Mouse (Mus musculus) myocyte (in vitro differentiated cells): ENCODE data around the gene Gm49395. TPM values are rescaled to one million over a fixed set of nuclear protein-coding genes. Genes with fewer than 3 reads are reported as not detected.

Experiments used
- H3K27me3 ChIP-seq: one replicate; pipeline ENCODE4 v1.6.1; 2011; ENCODE audit not compliant: control insufficient read depth, insufficient read depth, insufficient read length
- H3K36me3 ChIP-seq: one replicate; pipeline ENCODE4 v1.6.1; 2011; ENCODE audit not compliant: control insufficient read depth, insufficient read depth
- H3K4me2 ChIP-seq: one replicate; pipeline ENCODE4 v1.6.1; 2011; ENCODE audit warnings: low read depth, control low read depth
- H3K4me3 ChIP-seq: one replicate; pipeline ENCODE4 v1.5.1; 2011; ENCODE audit warnings: mild to moderate bottlenecking, control low read depth, moderate library complexity
- H3K79me2 ChIP-seq: one replicate; pipeline ENCODE4 v1.6.1; 2011; ENCODE audit not compliant: control insufficient read depth, insufficient read depth
- H3ac ChIP-seq: one replicate; pipeline ENCODE4 v1.6.1; 2011; ENCODE audit not compliant: control insufficient read depth, insufficient read length
- CEBPB ChIP-seq: IDR thresholded peaks from 2 replicates; pipeline ENCODE4 v1.6.1; 2011; ENCODE audit warnings: mild to moderate bottlenecking, moderate library complexity; ENCODE audit not compliant: poor library complexity, insufficient read depth, severe bottlenecking
- E2F4 ChIP-seq: IDR thresholded peaks from one replicate; pipeline ENCODE4 v1.6.1; 2011; ENCODE audit warnings: mild to moderate bottlenecking, control low read depth, moderate library complexity; ENCODE audit not compliant: insufficient read depth
- MAX ChIP-seq: IDR thresholded peaks from one replicate; pipeline ENCODE4 v1.6.1; 2011; ENCODE audit warnings: low read depth, mild to moderate bottlenecking, control low read depth
- MYOD1 ChIP-seq, 3 experiments: IDR thresholded peaks; one replicate each; pipeline ENCODE4 v1.6.1; 2011; ENCODE audit warnings: control low read depth in 2 of 3, low read depth in 2 of 3, mild to moderate bottlenecking in 2 of 3, moderate library complexity in 1 of 3; ENCODE audit not compliant: insufficient read length in 2 of 3, control insufficient read depth in 1 of 3
- MYOG ChIP-seq, 3 experiments: IDR thresholded peaks; one replicate each; pipeline ENCODE4 v1.6.1; 2011; ENCODE audit warnings: control low read depth in 2 of 3, low read depth in 2 of 3, mild to moderate bottlenecking in 2 of 3; ENCODE audit not compliant: insufficient read length in 2 of 3, control insufficient read depth in 1 of 3, insufficient read depth in 1 of 3
- POLR2A ChIP-seq: IDR thresholded peaks from one replicate; pipeline ENCODE4 v1.6.1; 2011; ENCODE audit warnings: low read depth, mild to moderate bottlenecking, control low read depth, moderate library complexity; ENCODE audit not compliant: insufficient read length
- POLR2AphosphoS2 ChIP-seq: IDR thresholded peaks from one replicate; pipeline ENCODE4 v1.6.1; 2011; ENCODE audit warnings: low read depth, control low read depth; ENCODE audit not compliant: insufficient read length
- REST ChIP-seq: IDR thresholded peaks from one replicate; pipeline ENCODE4 v1.6.1; 2011; ENCODE audit warnings: mild to moderate bottlenecking, control low read depth, moderate library complexity; ENCODE audit not compliant: insufficient read depth, insufficient read length
- SRF ChIP-seq: IDR thresholded peaks from one replicate; pipeline ENCODE4 v1.6.1; 2011; ENCODE audit warnings: low read depth; ENCODE audit not compliant: control insufficient read depth, insufficient read length
- TCF12 ChIP-seq: IDR thresholded peaks from one replicate; pipeline ENCODE4 v1.6.1; 2011; ENCODE audit warnings: mild to moderate bottlenecking, control low read depth; ENCODE audit not compliant: poor library complexity, insufficient read depth, severe bottlenecking
- TCF3 ChIP-seq: IDR thresholded peaks from one replicate; pipeline ENCODE4 v1.6.1; 2011; ENCODE audit warnings: low read depth, control low read depth; ENCODE audit not compliant: insufficient read length
- USF1 ChIP-seq: IDR thresholded peaks from one replicate; pipeline ENCODE4 v1.6.1; 2011; ENCODE audit warnings: low read depth, mild to moderate bottlenecking, control low read depth, moderate library complexity
- polyA plus RNA-seq: library from polyadenylated mRNA; unstranded; fragments of >200 nt; fragmentation: generic; extraction: Trizol; gene quantifications from one replicate; pipeline ENCODE4 v1.2.1, GENCODE M21; 2012; ENCODE audit warnings: missing spikeins

Gene Gm49395
- polyA plus RNA-seq, 1 experiment, result 0.23 TPM

DNA sequence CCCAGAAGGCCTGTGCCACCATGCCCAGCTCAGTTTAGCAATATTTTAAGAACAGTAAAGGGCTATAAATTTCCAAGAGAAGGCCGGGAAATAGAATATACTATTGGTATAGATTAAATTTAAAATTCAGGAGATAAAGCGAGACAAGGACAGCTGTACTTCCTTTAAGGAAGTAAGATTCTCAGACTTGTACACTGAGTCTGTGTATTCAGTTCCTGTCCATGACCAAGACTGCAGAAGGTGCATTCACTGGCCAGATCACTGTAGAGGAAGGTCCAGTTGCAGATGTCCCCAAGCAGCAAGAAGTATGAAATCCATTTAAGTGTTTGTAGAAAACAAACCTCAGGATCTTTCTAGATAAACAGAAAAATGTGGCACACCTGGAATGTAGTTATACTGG, 28.3 kb upstream of the Gm49395 start:
- Histone ChIP-seq H3K36me3 (no peaks in the 10 kb centered on the region), H3ac (no peak overlapping the region), H3K4me2 (no peak overlapping the region), H3K79me2 (no peaks in the 10 kb centered on the region), H3K27me3 (no peaks in the 10 kb centered on the region), H3K4me3 (no peak overlapping the region)
- TF ChIP-seq MYOD1 (IDR thresholded peaks at IDR 0.05; ENCODE audit: control insufficient read depth in 1 of 3, insufficient read length in 2 of 3, low read depth in 2 of 3) (no peak), MYOG (IDR thresholded peaks at IDR 0.05; ENCODE audit: control insufficient read depth in 1 of 3, insufficient read depth in 1 of 3, insufficient read length in 2 of 3, low read depth in 2 of 3) (no peak), SRF (no peak), REST (no peak), TCF3 (no peak), E2F4 (no peak), MAX (no peak), TCF12 (no peak), USF1 (no peak), POLR2AphosphoS2 (no peak), CEBPB (no peak), POLR2A (no peak)

- Histone ChIP-seq H3K4me3 (no peak overlapping the region), H3K79me2 (no peaks in the 10 kb centered on the region), H3ac (no peak overlapping the region), H3K27me3 (no peaks in the 10 kb centered on the region), H3K4me2 (no peak overlapping the region), H3K36me3 (no peaks in the 10 kb centered on the region)
- no peak for TF ChIP-seq E2F4
- TF ChIP-seq MYOD1 (IDR thresholded peaks at IDR 0.05; ENCODE audit: control insufficient read depth in 1 of 3, insufficient read length in 2 of 3, low read depth in 2 of 3), result no peak
- TF ChIP-seq POLR2AphosphoS2, result no peak
- TF ChIP-seq CEBPB, result no peak
- TF ChIP-seq MYOG (IDR thresholded peaks at IDR 0.05; ENCODE audit: control insufficient read depth in 1 of 3, insufficient read depth in 1 of 3, insufficient read length in 2 of 3, low read depth in 2 of 3), result no peak
- TF ChIP-seq MAX, result no peak
- no peak for TF ChIP-seq USF1
- no peak for TF ChIP-seq TCF3
- TF ChIP-seq REST, result no peak
- no peak for TF ChIP-seq TCF12
- TF ChIP-seq POLR2A, result no peak
- no peak for TF ChIP-seq SRF
Observed at GRCm38 (mm10) chr13:115127826-115128225, 26.1 kb upstream of the Gm49395 start.

GRCm38 (mm10) chr13:115126534-115126933, 24.8 kb upstream of the Gm49395 start:
- TF ChIP-seq REST (no peak), USF1 (no peak), E2F4 (no peak), CEBPB (no peak), POLR2A (no peak), TCF12 (no peak), SRF (no peak), MYOD1 (IDR thresholded peaks at IDR 0.05; ENCODE audit: control insufficient read depth in 1 of 3, insufficient read length in 2 of 3, low read depth in 2 of 3) (no peak), MYOG (IDR thresholded peaks at IDR 0.05; ENCODE audit: control insufficient read depth in 1 of 3, insufficient read depth in 1 of 3, insufficient read length in 2 of 3, low read depth in 2 of 3) (no peak), MAX (no peak), TCF3 (no peak), POLR2AphosphoS2 (no peak)
- Histone ChIP-seq H3ac (no peak overlapping the region), H3K79me2 (no peaks in the 10 kb centered on the region), H3K4me3 (no peak overlapping the region), H3K36me3 (no peaks in the 10 kb centered on the region), H3K27me3 (no peaks in the 10 kb centered on the region), H3K4me2 (no peak overlapping the region)

DNA sequence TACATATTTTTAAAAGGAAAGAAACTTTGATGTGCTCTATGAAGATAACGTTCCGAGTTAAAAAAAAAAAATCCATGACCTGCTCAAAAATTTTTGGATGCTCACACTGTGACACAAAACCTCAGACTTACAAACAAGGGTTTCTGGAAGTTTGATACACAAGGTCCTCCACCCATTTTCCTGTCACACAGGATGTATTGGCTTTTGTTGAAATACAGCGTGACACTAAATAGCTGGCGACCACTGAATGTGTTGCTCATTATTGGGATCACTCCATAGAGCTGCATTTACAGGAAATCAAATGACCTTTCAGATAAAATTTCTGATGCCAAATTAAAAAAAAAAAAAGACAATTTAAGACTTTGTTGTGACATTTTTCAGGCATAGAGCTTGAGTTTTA, 23.4 kb upstream of the Gm49395 start:
- Histone ChIP-seq H3K79me2 (no peaks in the 10 kb centered on the region), H3ac (no peak overlapping the region), H3K36me3 (no peaks in the 10 kb centered on the region), H3K4me2 (no peak overlapping the region), H3K27me3 (no peaks in the 10 kb centered on the region), H3K4me3 (no peak overlapping the region)
- TF ChIP-seq USF1 (no peak), MYOD1 (IDR thresholded peaks at IDR 0.05; ENCODE audit: control insufficient read depth in 1 of 3, insufficient read length in 2 of 3, low read depth in 2 of 3) (no peak), TCF12 (no peak), MAX (no peak), MYOG (IDR thresholded peaks at IDR 0.05; ENCODE audit: control insufficient read depth in 1 of 3, insufficient read depth in 1 of 3, insufficient read length in 2 of 3, low read depth in 2 of 3) (no peak), E2F4 (no peak), REST (no peak), POLR2A (no peak), CEBPB (no peak), SRF (no peak), TCF3 (no peak), POLR2AphosphoS2 (no peak)

- Histone ChIP-seq H3K4me3 (no peak overlapping the region), H3ac (no peak overlapping the region), H3K27me3 (no peaks in the 10 kb centered on the region)
Observed at GRCm38 (mm10) chr13:115124521-115124920, 22.8 kb upstream of the Gm49395 start.

More at GRCm38 (mm10) chr13:115124521-115124920, 22.8 kb upstream of the Gm49395 start:
- H3K36me3 ChIP-seq, result no peaks in the 10 kb centered on the region
- H3K79me2 ChIP-seq, result no peaks in the 10 kb centered on the region
- TF ChIP-seq E2F4, result no peak
- TF ChIP-seq SRF, result no peak
- no peak overlapping the region for H3K4me2 ChIP-seq
